Mouse (Mus musculus): ENCODE measurements at regions not wholly inside any gene's neighbourhood (a gene's known extent, or its start where the extent isn't known, plus 50 kb on each side); places are given as distances from the start of the nearest gene placed in this dataset.

DNA sequence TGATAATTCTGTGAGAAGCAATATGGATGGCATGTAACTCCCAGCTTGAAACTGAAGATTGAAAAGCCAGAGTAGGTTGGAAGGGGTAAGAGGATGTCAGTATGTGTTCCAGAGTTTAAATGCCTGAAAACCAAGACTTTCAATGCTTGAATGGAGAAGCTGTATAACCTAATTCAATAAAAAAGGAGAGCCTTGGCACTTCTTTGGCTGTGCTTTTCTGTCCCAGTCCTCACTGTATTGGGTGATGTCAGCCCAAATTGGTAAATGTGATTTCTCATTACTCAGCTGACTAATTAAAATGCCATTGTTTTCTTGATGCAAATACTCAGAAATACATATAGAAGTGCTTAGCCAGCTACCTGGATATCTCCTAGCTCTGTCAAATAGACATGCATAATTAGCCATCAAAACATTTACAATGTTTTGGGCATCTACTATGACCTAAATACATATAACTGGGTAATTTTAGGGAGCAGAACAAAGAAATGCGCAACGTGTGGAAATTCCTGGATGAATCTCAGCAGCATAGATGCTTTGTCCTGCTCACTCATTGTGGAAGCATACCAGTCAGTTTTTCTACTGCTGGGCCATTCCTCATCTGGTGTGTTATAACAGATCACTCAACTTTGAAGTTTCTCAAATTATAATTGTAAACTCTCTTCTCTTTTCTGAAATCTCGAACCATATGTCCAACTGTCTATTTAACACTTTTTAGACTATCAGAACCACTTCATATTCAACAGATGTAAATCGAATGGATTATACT, 347.5 kb upstream of the Ube2e3 start:
- DNase-seq: no peak
- Histone ChIP-seq H3K4me2 (no peak overlapping the region), H3K4me3 (ENCODE audit: low read depth, low read length) (no peak overlapping the region), H3K9ac (no peak overlapping the region), H3K27ac (ENCODE audit: low read depth) (no peak overlapping the region), H3K27me3 (ENCODE audit: insufficient read depth, low read length) (no peaks in the 10 kb centered on the region), H3K4me1 (ENCODE audit: insufficient read depth) (no peaks in the 10 kb centered on the region), H3K36me3 (ENCODE audit: insufficient read depth) (no peaks in the 10 kb centered on the region), H3K9me3 (ENCODE audit: low read depth, low read length) (no peaks in the 10 kb centered on the region)
- WGBS: 84% methylated on average over 4 of the region's 4 CpGs
- no peak for TF ChIP-seq CTCF (IDR thresholded peaks at IDR 0.05; ENCODE audit: low read depth)
- no peak for ATAC-seq (ENCODE audit: insufficient read depth)

DNA sequence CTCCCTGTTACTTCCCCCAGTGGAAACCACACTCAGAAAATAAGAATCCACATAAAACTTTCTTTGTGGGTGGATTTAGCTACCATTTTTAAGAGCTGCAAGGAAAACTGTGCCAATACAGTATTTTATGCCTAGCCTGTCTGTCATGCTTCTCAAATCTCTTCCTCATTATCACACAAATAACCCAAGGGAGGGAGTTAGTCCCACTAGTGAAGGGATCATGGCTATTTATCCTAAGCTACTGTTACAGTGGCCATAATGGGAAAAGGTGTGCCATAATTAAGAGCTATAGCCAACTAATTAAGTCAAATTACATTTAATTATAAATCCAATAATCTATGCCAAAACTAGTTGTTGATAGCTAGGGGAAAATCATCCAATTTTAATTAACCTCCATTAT, 374.8 kb upstream of the Ube2e3 start:
- ATAC-seq (ENCODE audit: insufficient read depth): no peak
- Histone ChIP-seq H3K36me3 (ENCODE audit: insufficient read depth) (no peaks in the 10 kb centered on the region), H3K9ac (no peak overlapping the region), H3K4me2 (no peak overlapping the region), H3K27ac (ENCODE audit: low read depth) (no peak overlapping the region), H3K9me3 (ENCODE audit: low read depth, low read length) (no peaks in the 10 kb centered on the region), H3K4me1 (ENCODE audit: insufficient read depth) (no peaks in the 10 kb centered on the region), H3K27me3 (ENCODE audit: insufficient read depth, low read length) (no peaks in the 10 kb centered on the region), H3K4me3 (ENCODE audit: low read depth, low read length) (no peak overlapping the region)
- no peak for TF ChIP-seq CTCF (IDR thresholded peaks at IDR 0.05; ENCODE audit: low read depth)
- no peak for DNase-seq

DNA sequence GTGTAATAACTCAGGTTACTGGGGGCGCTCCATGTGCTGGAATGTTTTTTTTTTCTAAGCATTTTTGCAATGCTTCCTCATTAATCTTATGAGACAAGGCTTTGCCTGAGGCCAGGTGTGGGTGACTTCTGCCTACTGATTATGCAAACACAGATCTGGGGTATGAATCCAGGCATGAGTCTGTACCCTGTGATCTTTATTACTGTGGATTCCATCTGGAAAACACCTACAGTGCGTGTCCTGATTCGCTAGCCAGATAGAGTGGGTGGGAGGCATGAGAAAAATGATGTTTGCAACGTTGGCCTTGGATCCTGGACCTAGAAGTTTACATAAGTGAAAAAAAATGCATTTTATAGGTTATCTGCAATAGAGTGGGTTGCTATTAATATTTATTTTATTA, 387.9 kb upstream of the Ube2e3 start:
- ATAC-seq (ENCODE audit: insufficient read depth): no peak
- WGBS: 50% methylated on average over 4 of the region's 4 CpGs
- Histone ChIP-seq H3K27ac (ENCODE audit: low read depth) (no peak overlapping the region), H3K9ac (no peak overlapping the region), H3K27me3 (ENCODE audit: insufficient read depth, low read length) (no peaks in the 10 kb centered on the region), H3K9me3 (ENCODE audit: low read depth, low read length) (no peaks in the 10 kb centered on the region), H3K4me3 (ENCODE audit: low read depth, low read length) (no peak overlapping the region), H3K4me2 (no peak overlapping the region), H3K36me3 (ENCODE audit: insufficient read depth) (no peaks in the 10 kb centered on the region), H3K4me1 (ENCODE audit: insufficient read depth) (no peaks in the 10 kb centered on the region)
- TF ChIP-seq CTCF (IDR thresholded peaks at IDR 0.05; ENCODE audit: low read depth): no peak
- no peak for DNase-seq

DNA sequence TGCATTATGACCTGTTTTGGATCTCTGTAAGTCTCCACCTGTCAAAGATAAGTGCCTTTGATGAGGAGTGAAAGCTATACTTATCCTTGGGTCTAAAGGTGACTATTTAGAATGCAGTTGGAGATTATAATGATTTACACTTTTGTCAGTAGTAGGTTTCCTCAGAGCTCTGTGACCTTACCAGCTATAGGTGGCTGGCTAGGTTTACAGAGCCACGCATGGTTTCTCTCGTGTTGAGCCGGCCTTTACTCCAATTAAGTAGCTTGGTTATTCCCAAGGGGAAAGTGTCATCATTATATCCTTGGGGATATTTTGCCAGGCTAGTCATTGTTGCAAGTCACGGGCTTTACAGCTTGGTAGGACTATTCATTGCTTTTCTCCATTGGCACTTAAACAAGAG, 408.5 kb upstream of the Ube2e3 start:
- WGBS: 75% methylated on average over 4 of the region's 4 CpGs
- Histone ChIP-seq H3K36me3 (ENCODE audit: insufficient read depth) (no peaks in the 10 kb centered on the region), H3K27ac (ENCODE audit: low read depth) (no peak overlapping the region), H3K4me2 (no peak overlapping the region), H3K4me3 (ENCODE audit: low read depth, low read length) (no peak overlapping the region), H3K9me3 (ENCODE audit: low read depth, low read length) (no peaks in the 10 kb centered on the region), H3K9ac (no peak overlapping the region), H3K4me1 (ENCODE audit: insufficient read depth) (no peaks in the 10 kb centered on the region), H3K27me3 (ENCODE audit: insufficient read depth, low read length) (no peaks in the 10 kb centered on the region)
- ATAC-seq (ENCODE audit: insufficient read depth) (no peak), DNase-seq (no peak)
- TF ChIP-seq CTCF (IDR thresholded peaks at IDR 0.05; ENCODE audit: low read depth): no peak

DNA sequence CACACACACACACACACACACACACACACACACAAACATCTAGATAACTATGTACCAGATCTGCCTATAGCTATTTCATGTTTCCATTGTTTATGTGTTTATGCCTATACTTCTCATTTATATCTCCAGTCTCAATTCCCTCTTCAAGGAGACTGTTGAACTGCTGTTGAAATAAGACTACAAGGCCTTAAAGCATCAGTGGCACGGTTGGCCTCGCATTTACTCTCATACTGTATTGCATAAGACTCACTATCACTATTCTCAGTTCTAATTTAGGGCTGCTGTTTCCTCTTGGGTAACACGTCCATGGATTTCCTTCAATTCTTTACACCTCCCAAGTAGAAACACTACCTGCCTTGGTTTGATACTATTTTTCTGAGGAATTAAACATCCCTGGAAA, 414.5 kb upstream of the Ube2e3 start:
- Histone ChIP-seq H3K9ac (no peak overlapping the region), H3K4me3 (ENCODE audit: low read depth, low read length) (no peak overlapping the region), H3K4me2 (no peak overlapping the region), H3K4me1 (ENCODE audit: insufficient read depth) (no peaks in the 10 kb centered on the region), H3K9me3 (ENCODE audit: low read depth, low read length) (no peaks in the 10 kb centered on the region), H3K36me3 (ENCODE audit: insufficient read depth) (no peaks in the 10 kb centered on the region), H3K27me3 (ENCODE audit: insufficient read depth, low read length) (no peaks in the 10 kb centered on the region), H3K27ac (ENCODE audit: low read depth) (no peak overlapping the region)
- WGBS: 85% methylated on average over 3 of the region's 3 CpGs
- no peak for ATAC-seq (ENCODE audit: insufficient read depth)
- TF ChIP-seq CTCF (IDR thresholded peaks at IDR 0.05; ENCODE audit: low read depth): no peak
- no peak for DNase-seq

DNA sequence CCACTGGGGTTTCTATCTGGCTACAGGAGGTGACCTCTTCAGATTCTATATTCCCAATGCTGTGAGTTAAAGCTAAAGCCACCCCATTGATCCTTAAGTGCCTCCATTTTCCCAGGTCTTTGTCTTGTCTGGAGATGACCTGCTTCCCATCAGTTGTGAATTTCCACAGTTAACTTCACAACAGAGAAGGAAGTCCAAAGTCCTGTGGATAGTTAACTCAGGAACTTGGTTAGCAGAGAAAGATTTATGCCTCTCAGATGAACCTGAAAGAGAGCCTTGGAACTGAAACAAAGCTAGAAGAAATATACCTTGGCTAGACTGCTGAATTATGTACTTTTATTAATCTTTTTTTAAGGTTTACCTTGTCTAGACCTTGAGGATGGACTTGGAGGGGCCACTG, 431.1 kb upstream of the Ube2e3 start:
- DNase-seq (no peak), ATAC-seq (ENCODE audit: insufficient read depth) (no peak)
- Histone ChIP-seq H3K4me2 (no peak overlapping the region), H3K27ac (ENCODE audit: low read depth) (no peak overlapping the region), H3K36me3 (ENCODE audit: insufficient read depth) (no peaks in the 10 kb centered on the region), H3K9me3 (ENCODE audit: low read depth, low read length) (no peaks in the 10 kb centered on the region), H3K4me1 (ENCODE audit: insufficient read depth) (no peaks in the 10 kb centered on the region), H3K4me3 (ENCODE audit: low read depth, low read length) (no peak overlapping the region), H3K9ac (no peak overlapping the region), H3K27me3 (ENCODE audit: insufficient read depth, low read length) (no peaks in the 10 kb centered on the region)
- no peak for TF ChIP-seq CTCF (IDR thresholded peaks at IDR 0.05; ENCODE audit: low read depth)

DNA sequence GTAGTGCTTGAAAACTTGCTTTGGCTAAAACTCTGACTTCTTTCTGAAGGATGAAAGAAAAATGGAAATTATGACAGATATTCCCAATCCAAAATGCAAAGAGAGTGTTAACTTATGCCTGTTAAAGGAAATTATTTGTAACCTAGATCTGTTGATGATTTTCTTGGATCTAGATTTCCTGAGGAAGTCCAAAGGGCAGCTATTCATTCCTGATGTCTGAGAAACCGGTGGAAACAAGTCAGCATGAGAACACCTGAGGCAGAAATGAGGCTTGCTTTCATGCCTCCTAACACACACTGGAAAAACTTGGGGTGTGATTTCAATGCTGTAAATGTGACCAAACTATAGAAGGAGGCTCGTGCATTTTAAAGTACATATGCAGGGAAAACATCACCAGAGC, 432.9 kb upstream of the Ube2e3 start:
- no peak for TF ChIP-seq CTCF (IDR thresholded peaks at IDR 0.05; ENCODE audit: low read depth)
- DNase-seq (no peak), ATAC-seq (ENCODE audit: insufficient read depth) (no peak)
- H3K4me1 ChIP-seq (ENCODE audit: insufficient read depth): no peaks in the 10 kb centered on the region
- H3K4me2 ChIP-seq: no peak overlapping the region
- H3K27me3 ChIP-seq (ENCODE audit: insufficient read depth, low read length): no peaks in the 10 kb centered on the region
- no peak overlapping the region for H3K4me3 ChIP-seq (ENCODE audit: low read depth, low read length)
- WGBS: 69% methylated on average over 2 of the region's 2 CpGs
- no peak overlapping the region for H3K27ac ChIP-seq (ENCODE audit: low read depth)
- H3K36me3 ChIP-seq (ENCODE audit: insufficient read depth): no peaks in the 10 kb centered on the region
- H3K9me3 ChIP-seq (ENCODE audit: low read depth, low read length): no peaks in the 10 kb centered on the region
- no peak overlapping the region for H3K9ac ChIP-seq
